Mouse (Mus musculus): ENCODE data around the gene Armc7. TPM values are rescaled to one million over a fixed set of nuclear protein-coding genes. Genes with fewer than 3 reads are reported as not detected.

The Armc7 gene
- polyA plus RNA-seq, 1 experiment from 2014 or later = 4.6 TPM

GRCm38 (mm10) chr11:115534759-115535371 is 59.4 kb downstream of the Armc7 start:
- ATAC-seq (replicated peaks; ENCODE audit: insufficient number of reproducible peaks, insufficient read depth, low FRiP score, low read depth) = no peak
- peaks cover 20% of the 10 kb centered on the region for H3K4me1 ChIP-seq (replicated peaks)
- H3K9me3 ChIP-seq (replicated peaks) = no peaks in the 10 kb centered on the region
- peaks cover 34% of the 10 kb centered on the region for H3K36me3 ChIP-seq
- WGBS = 4% methylated on average over 11 of the region's 11 CpGs
- H3K27me3 ChIP-seq = no peaks in the 10 kb centered on the region
- peak overlapping the region; percentile 98 for H3K9ac ChIP-seq
- H3K4me3 ChIP-seq = peak overlapping the region; percentile 83
- H3K4me2 ChIP-seq = peak overlapping the region; percentile 78
- H3K27ac ChIP-seq = peak overlapping the region; percentile 100

GRCm38 (mm10) chr11:115535401-115536037 is 60.1 kb downstream of the Armc7 start:
- ATAC-seq (replicated peaks; ENCODE audit: insufficient number of reproducible peaks, insufficient read depth, low FRiP score, low read depth) = peak; percentile 82
- Histone ChIP-seq H3K27ac (peak overlapping the region; percentile 100), H3K9ac (peak overlapping the region; percentile 98)

GRCm38 (mm10) chr11:115536038-115536681 is 60.7 kb downstream of the Armc7 start, which contains the start of gene Sumo2:
Sumo2 (minus strand) TSS chr11:115536276.
- Histone ChIP-seq H3K4me3 (peak within 1 kb of the TSS; percentile 83), H3K9ac (peak within 1 kb of the TSS; percentile 98)
- under 1% methylated on average over 69 of the region's 70 CpGs for WGBS

More at GRCm38 (mm10) chr11:115535401-115536037, 60.1 kb downstream of the Armc7 start:
- peaks cover 28% of the 10 kb centered on the region for H3K36me3 ChIP-seq
- under 1% methylated on average over 75 of the region's 84 CpGs for WGBS
- peaks cover 20% of the 10 kb centered on the region for H3K4me1 ChIP-seq (replicated peaks)
- no peaks in the 10 kb centered on the region for H3K9me3 ChIP-seq (replicated peaks)
- no peaks in the 10 kb centered on the region for H3K27me3 ChIP-seq
- peak overlapping the region; percentile 78 for H3K4me2 ChIP-seq
- H3K4me3 ChIP-seq = peak overlapping the region; percentile 83

GRCm38 (mm10) chr11:115536856-115537568 is 61.5 kb downstream of the Armc7 start:
- H3K4me1 ChIP-seq (replicated peaks) = peaks cover 20% of the 10 kb centered on the region
- ATAC-seq (replicated peaks; ENCODE audit: insufficient number of reproducible peaks, insufficient read depth, low FRiP score, low read depth) = no peak
- 87% methylated on average over 10 of the region's 10 CpGs for WGBS
- peak overlapping the region; percentile 83 for H3K4me3 ChIP-seq
- H3K4me2 ChIP-seq = peak overlapping the region; percentile 78
- no peak overlapping the region for H3K9ac ChIP-seq
- peaks cover 17% of the 10 kb centered on the region for H3K36me3 ChIP-seq
- no peaks in the 10 kb centered on the region for H3K27me3 ChIP-seq
- peak overlapping the region; percentile 100 for H3K27ac ChIP-seq
- no peaks in the 10 kb centered on the region for H3K9me3 ChIP-seq (replicated peaks)

More at GRCm38 (mm10) chr11:115536038-115536681, 60.7 kb downstream of the Armc7 start, which contains the start of gene Sumo2:
- Histone ChIP-seq H3K27me3 (no peaks in the 10 kb centered on the region), H3K9me3 (replicated peaks) (no peaks in the 10 kb centered on the region), H3K4me2 (peak within 1 kb of the TSS; percentile 78), H3K27ac (peak within 1 kb of the TSS; percentile 100), H3K36me3 (peaks cover 26% of the 10 kb centered on the region), H3K4me1 (replicated peaks) (peaks cover 20% of the 10 kb centered on the region)
- ATAC-seq (replicated peaks; ENCODE audit: insufficient number of reproducible peaks, insufficient read depth, low FRiP score, low read depth) = peak; percentile 89

GRCm38 (mm10) chr11:115538045-115538444 is 62.6 kb downstream of the Armc7 start:
- no peaks in the 10 kb centered on the region for H3K9me3 ChIP-seq (replicated peaks)
- H3K27me3 ChIP-seq = no peaks in the 10 kb centered on the region
- no peak overlapping the region for H3K4me2 ChIP-seq
- no peak overlapping the region for H3K27ac ChIP-seq
- H3K4me3 ChIP-seq = no peak overlapping the region
- no peak overlapping the region for H3K9ac ChIP-seq
- WGBS = 64% methylated on average over 2 of the region's 2 CpGs
- peaks cover 20% of the 10 kb centered on the region for H3K4me1 ChIP-seq (replicated peaks)
- H3K36me3 ChIP-seq = peaks cover 7% of the 10 kb centered on the region
- ATAC-seq (replicated peaks; ENCODE audit: insufficient number of reproducible peaks, insufficient read depth, low FRiP score, low read depth) = no peak

Small RNA genes within 50 kb of the gene (microRNA-seq; reads per million reads assigned to microRNA genes)
- not detected for gene Mir3968

Other genes with a start within 250 kb of the Armc7 start
- 0.10 and 0.16 TPM in 2 replicates for gene Grin2c, start 208.4 kb upstream of the Armc7 start, polyA plus RNA-seq (2015; fragmentation: Nextera tagmentation; extraction: Ambion mirVana)
- gene Fdxr, start 198.6 kb upstream of the Armc7 start, polyA plus RNA-seq (2015; fragmentation: Nextera tagmentation; extraction: Ambion mirVana) = 10.5 and 12.4 TPM in 2 replicates
- gene Fads6, start 178.0 kb upstream of the Armc7 start, polyA plus RNA-seq (2015; fragmentation: Nextera tagmentation; extraction: Ambion mirVana) = 0.55 and 0.67 TPM in 2 replicates
- 0.08 TPM in 1 of 2 replicates, not detected in the other for gene Otop2, start 168.5 kb upstream of the Armc7 start, polyA plus RNA-seq (2015; fragmentation: Nextera tagmentation; extraction: Ambion mirVana)
- gene Ush1g, start 153.6 kb upstream of the Armc7 start, polyA plus RNA-seq (2015; fragmentation: Nextera tagmentation; extraction: Ambion mirVana) = 0.11 and 0.29 TPM in 2 replicates
- gene Otop3, start 140.9 kb upstream of the Armc7 start, polyA plus RNA-seq (2015; fragmentation: Nextera tagmentation; extraction: Ambion mirVana) = not detected in 2 replicates
- 7.6 and 11.2 TPM in 2 replicates for gene Hid1, start 107.9 kb upstream of the Armc7 start, polyA plus RNA-seq (2015; fragmentation: Nextera tagmentation; extraction: Ambion mirVana)
- 6.3 and 11.1 TPM in 2 replicates for gene Cdr2l, start 93.8 kb upstream of the Armc7 start, polyA plus RNA-seq (2015; fragmentation: Nextera tagmentation; extraction: Ambion mirVana)
- 163 and 167 TPM in 2 replicates for gene Mrpl58, start 71.9 kb upstream of the Armc7 start, polyA plus RNA-seq (2015; fragmentation: Nextera tagmentation; extraction: Ambion mirVana)
- gene Atp5h, start 55.7 kb upstream of the Armc7 start, polyA plus RNA-seq (2015; fragmentation: Nextera tagmentation; extraction: Ambion mirVana) = 1,570 and 2,168 TPM in 2 replicates
- gene Kctd2, start 55.5 kb upstream of the Armc7 start, polyA plus RNA-seq (2015; fragmentation: Nextera tagmentation; extraction: Ambion mirVana) = 11.5 and 14.7 TPM in 2 replicates
- 0.06 TPM in 1 of 2 replicates, not detected in the other for gene Trim80, start 35.1 kb upstream of the Armc7 start, polyA plus RNA-seq (2015; fragmentation: Nextera tagmentation; extraction: Ambion mirVana)
- gene Slc16a5, start 13.2 kb upstream of the Armc7 start, polyA plus RNA-seq (2015; fragmentation: Nextera tagmentation; extraction: Ambion mirVana) = 0.57 and 5.0 TPM in 2 replicates
- gene Nt5c, start 16.2 kb downstream of the Armc7 start, polyA plus RNA-seq (2015; fragmentation: Nextera tagmentation; extraction: Ambion mirVana) = 49.6 and 62.1 TPM in 2 replicates
- 480 and 515 TPM in 2 replicates for gene Jpt1, start 38.7 kb downstream of the Armc7 start, polyA plus RNA-seq (2015; fragmentation: Nextera tagmentation; extraction: Ambion mirVana)
- gene Sumo2, start 60.6 kb downstream of the Armc7 start, polyA plus RNA-seq (2015; fragmentation: Nextera tagmentation; extraction: Ambion mirVana) = 566 and 571 TPM in 2 replicates
- 80.8 and 105 TPM in 2 replicates for gene Nup85, start 88.8 kb downstream of the Armc7 start, polyA plus RNA-seq (2015; fragmentation: Nextera tagmentation; extraction: Ambion mirVana)
- gene Mrps7, start 128.3 kb downstream of the Armc7 start, polyA plus RNA-seq (2015; fragmentation: Nextera tagmentation; extraction: Ambion mirVana) = 76.2 and 80.1 TPM in 2 replicates
- 13.7 and 16.3 TPM in 2 replicates for gene Gga3, start 128.4 kb downstream of the Armc7 start, polyA plus RNA-seq (2015; fragmentation: Nextera tagmentation; extraction: Ambion mirVana)
- gene Mif4gd, start 137.3 kb downstream of the Armc7 start, polyA plus RNA-seq (2015; fragmentation: Nextera tagmentation; extraction: Ambion mirVana) = 30.2 and 34.5 TPM in 2 replicates
- gene Slc25a19, start 152.6 kb downstream of the Armc7 start, polyA plus RNA-seq (2015; fragmentation: Nextera tagmentation; extraction: Ambion mirVana) = 47.7 and 48.8 TPM in 2 replicates
- 103 and 104 TPM in 2 replicates for gene Grb2, start 232.9 kb downstream of the Armc7 start, polyA plus RNA-seq (2015; fragmentation: Nextera tagmentation; extraction: Ambion mirVana)

All from heart, embryonic 15.5 days (tissue).